In genomic region chr9:57969736-57970495, GRCm38 (mm10) we compare ENCODE assay signal across 13 mouse cellular contexts. TPM values are rescaled to one million over a fixed set of nuclear protein-coding genes. Genes with fewer than 3 reads are reported as not detected.
DNase-seq lines count a peak whose midpoint lies in the region; ATAC-seq and TF ChIP-seq lines count a peak whose summit lies in the region.
"Had no signal": no experiment of that assay in that cellular context is flagged by ENCODE, and none has a peak within 500 bp of the region (broad histone marks: within the 10 kb centered on the region; RNA-seq: fewer than 3 reads in every experiment).

No protein-coding gene starts in this region.

- 77% methylated on average over 11 of the region's 11 CpGs for WGBS in hindbrain, embryonic 10.5 days
- 77% methylated on average over 11 of the region's 11 CpGs for WGBS in hindbrain, embryonic 14.5 days
- WGBS in midbrain, postnatal 0 days = 82% methylated on average over 11 of the region's 11 CpGs
- WGBS in midbrain, embryonic 14.5 days = 76% methylated on average over 11 of the region's 11 CpGs

- no peak for ATAC-seq in hindbrain, embryonic 14.5 days (ENCODE audit: low FRiP score)
- no peak for ATAC-seq in midbrain, postnatal 0 days (ENCODE audit: low FRiP score)
- ATAC-seq in midbrain, embryonic 14.5 days (ENCODE audit: low FRiP score, low TSS enrichment) = no peak
- no peak for ATAC-seq in erythroid progenitor cell, adult 5-6 weeks (replicated peaks; ENCODE audit: low FRiP score, poor library complexity, severe bottlenecking)

- H3K4me3 ChIP-seq in hindbrain, embryonic 10.5 days = no peak overlapping the region
- no peak overlapping the region for H3K4me3 ChIP-seq in hindbrain, embryonic 14.5 days (replicated peaks; ENCODE audit: low read length)
- no peak overlapping the region for H3K4me3 ChIP-seq in midbrain, postnatal 0 days (ENCODE audit: low read depth, low read length)
- no peak overlapping the region for H3K4me3 ChIP-seq in midbrain, embryonic 14.5 days (replicated peaks; ENCODE audit: low read depth, low read length)
- H3K4me3 ChIP-seq: erythroblast, embryonic 14.5 days; heart, embryonic 13.5 days had no signal

- H3K27ac ChIP-seq in hindbrain, embryonic 10.5 days = peak overlapping the region; percentile 50; the same call in 1 of the 2 replicates
- H3K27ac ChIP-seq in hindbrain, embryonic 14.5 days = no peak overlapping the region
- no peak overlapping the region for H3K27ac ChIP-seq in midbrain, postnatal 0 days (ENCODE audit: low read depth, low read length)
- no peak overlapping the region for H3K27ac ChIP-seq in midbrain, embryonic 14.5 days (replicated peaks; ENCODE audit: low read depth, low read length)
- H3K27ac ChIP-seq: heart, embryonic 13.5 days had no signal

- H3K9ac ChIP-seq in hindbrain, embryonic 14.5 days = no peak overlapping the region
- H3K9ac ChIP-seq in midbrain, postnatal 0 days (replicated peaks; ENCODE audit: low read length, poor library complexity, severe bottlenecking) = no peak overlapping the region
- H3K9ac ChIP-seq in midbrain, embryonic 14.5 days (replicated peaks; ENCODE audit: low read length) = no peak overlapping the region
- H3K9ac ChIP-seq: heart, embryonic 13.5 days had no signal

- no peak for TF ChIP-seq CTCF in midbrain, postnatal 0 days (IDR thresholded peaks at IDR 0.05)

- no peaks in the 10 kb centered on the region for H3K36me3 ChIP-seq in hindbrain, embryonic 10.5 days
- no peaks in the 10 kb centered on the region for H3K36me3 ChIP-seq in hindbrain, embryonic 14.5 days (replicated peaks; ENCODE audit: control insufficient read depth, insufficient read depth)
- H3K36me3 ChIP-seq in midbrain, postnatal 0 days (ENCODE audit: insufficient read depth, low read length) = no peaks in the 10 kb centered on the region
- H3K36me3 ChIP-seq in midbrain, embryonic 14.5 days (ENCODE audit: control insufficient read depth, insufficient read depth, low read length) = no peaks in the 10 kb centered on the region
- H3K36me3 ChIP-seq: heart, embryonic 13.5 days had no signal

- DNase-seq in hindbrain, embryonic 10.5 days (ENCODE audit: low spot score) = no peak
- DNase-seq in hindbrain, embryonic 14.5 days (ENCODE audit: low spot score) = no peak
- DNase-seq in midbrain, postnatal 0 days (ENCODE audit: low spot score) = peak; percentile 26
- DNase-seq in midbrain, embryonic 14.5 days = no peak
- peak; percentile 40 to 54 for DNase-seq in heart, postnatal 36 days
- DNase-seq in thymus, postnatal 10 days (ENCODE audit: low spot score in 2 of 2) = peak; percentile 49 to 54
- DNase-seq in urinary bladder, postnatal 25 days (ENCODE audit: low spot score) = no peak
- DNase-seq: cerebellum, adult 8-10 months; right cerebral cortex, adult 18-20 months had no signal

- peaks cover 40% of the 10 kb centered on the region for H3K4me1 ChIP-seq in hindbrain, embryonic 10.5 days (replicated peaks)
- no peaks in the 10 kb centered on the region for H3K4me1 ChIP-seq in hindbrain, embryonic 14.5 days (replicated peaks; ENCODE audit: control insufficient read depth, insufficient read depth, low read length)
- no peaks in the 10 kb centered on the region for H3K4me1 ChIP-seq in midbrain, postnatal 0 days (ENCODE audit: insufficient read depth, low read length)
- no peaks in the 10 kb centered on the region for H3K4me1 ChIP-seq in midbrain, embryonic 14.5 days (ENCODE audit: control insufficient read depth, insufficient read depth, low read length)

- intact Hi-C loops in heart, postnatal 36 days (cut with DNase I) = loop anchor here (1.0 kb wide), 1 partner anchor 30 kb away; the partner anchor contains the start of gene Sema7a

- no peaks in the 10 kb centered on the region for H3K9me3 ChIP-seq in hindbrain, embryonic 10.5 days
- no peaks in the 10 kb centered on the region for H3K9me3 ChIP-seq in hindbrain, embryonic 14.5 days (ENCODE audit: control insufficient read depth, low read length)
- H3K9me3 ChIP-seq in midbrain, postnatal 0 days (ENCODE audit: low read length) = no peaks in the 10 kb centered on the region
- no peaks in the 10 kb centered on the region for H3K9me3 ChIP-seq in midbrain, embryonic 14.5 days (ENCODE audit: control insufficient read depth, low read length)
- H3K9me3 ChIP-seq: heart, embryonic 13.5 days had no signal

- no peaks in the 10 kb centered on the region for H3K27me3 ChIP-seq in hindbrain, embryonic 10.5 days (ENCODE audit: insufficient read depth, poor library complexity, severe bottlenecking)
- H3K27me3 ChIP-seq in hindbrain, embryonic 14.5 days (ENCODE audit: control insufficient read depth, insufficient read depth, low read length) = no peaks in the 10 kb centered on the region
- H3K27me3 ChIP-seq in midbrain, postnatal 0 days (ENCODE audit: insufficient read depth, low read length) = no peaks in the 10 kb centered on the region
- no peaks in the 10 kb centered on the region for H3K27me3 ChIP-seq in midbrain, embryonic 14.5 days (ENCODE audit: control insufficient read depth, insufficient read depth, low read length)
- H3K27me3 ChIP-seq: heart, embryonic 13.5 days had no signal

- H3K4me2 ChIP-seq in hindbrain, embryonic 14.5 days (replicated peaks) = no peak overlapping the region
- H3K4me2 ChIP-seq in midbrain, postnatal 0 days (ENCODE audit: low read depth, low read length, poor library complexity, severe bottlenecking) = no peak overlapping the region
- no peak overlapping the region for H3K4me2 ChIP-seq in midbrain, embryonic 14.5 days (ENCODE audit: low read length)
- H3K4me2 ChIP-seq: heart, embryonic 13.5 days had no signal

RNA-seq across cellular contexts. Expression of gene Sema7a, which starts 30.0 kb away (rescaled TPM):
- 0.71 and 1.6 TPM in 2 replicates for polyA plus RNA-seq in hindbrain, embryonic 10.5 days (2016; fragmentation: Nextera tagmentation; extraction: Ambion mirVana)
- 6.3 and 7.3 TPM in 2 replicates for polyA plus RNA-seq in hindbrain, embryonic 14.5 days (2014; fragmentation: Nextera tagmentation; extraction: Ambion mirVana)
- 42.3 and 49.5 TPM in 2 replicates for total RNA-seq in midbrain, postnatal 0 days (2014; rRNA removed)
- 3.2 and 3.6 TPM in 2 replicates for polyA plus RNA-seq in midbrain, postnatal 0 days (2015; fragmentation: Nextera tagmentation; extraction: Ambion mirVana)
- 3.2 and 3.7 TPM in 2 replicates for polyA plus RNA-seq in midbrain, embryonic 14.5 days (2014; fragmentation: Nextera tagmentation; extraction: Ambion mirVana)
- total RNA-seq in heart, postnatal 36 days (2021) = 10 to 100 TPM; 20.0 to 20.8 TPM
- 0.42 TPM in 1 of 2 replicates, not detected in the other for total RNA-seq in erythroid progenitor cell, adult 5-6 weeks (2015; ENCODE audit: low replicate concordance)
- 0.64 TPM in 1 of 2 replicates, not detected in the other for total RNA-seq in erythroid progenitor cell, adult 5-6 weeks (2017; ENCODE audit: low replicate concordance)

RNA-seq across cellular contexts. Expression of gene Cyp11a1, which starts 36.3 kb away (rescaled TPM):
- not detected in 2 replicates for polyA plus RNA-seq in hindbrain, embryonic 10.5 days (2016; fragmentation: Nextera tagmentation; extraction: Ambion mirVana)
- polyA plus RNA-seq in hindbrain, embryonic 14.5 days (2014; fragmentation: Nextera tagmentation; extraction: Ambion mirVana) = 0.39 and 1.5 TPM in 2 replicates
- total RNA-seq in midbrain, postnatal 0 days (2014; rRNA removed) = 0.22 and 1.3 TPM in 2 replicates
- 1.3 and 1.5 TPM in 2 replicates for polyA plus RNA-seq in midbrain, postnatal 0 days (2015; fragmentation: Nextera tagmentation; extraction: Ambion mirVana)
- 0.36 and 0.51 TPM in 2 replicates for polyA plus RNA-seq in midbrain, embryonic 14.5 days (2014; fragmentation: Nextera tagmentation; extraction: Ambion mirVana)
- total RNA-seq in heart, postnatal 36 days (2021) = under 1 TPM; 0.16 to 0.22 TPM
- total RNA-seq in erythroid progenitor cell, adult 5-6 weeks (2015; ENCODE audit: low replicate concordance) = 5.0 TPM in 1 of 2 replicates, not detected in the other
- 1.3 TPM in 1 of 2 replicates, not detected in the other for total RNA-seq in erythroid progenitor cell, adult 5-6 weeks (2017; ENCODE audit: low replicate concordance)
- total RNA-seq: liver, adult 2 months had no signal
- polyA plus RNA-seq: liver, adult 2 months had no signal

RNA-seq across cellular contexts. Expression of gene Ubl7, which starts 59.1 kb away (rescaled TPM):
- polyA plus RNA-seq in hindbrain, embryonic 10.5 days (2016; fragmentation: Nextera tagmentation; extraction: Ambion mirVana) = 118 and 143 TPM in 2 replicates
- polyA plus RNA-seq in hindbrain, embryonic 14.5 days (2014; fragmentation: Nextera tagmentation; extraction: Ambion mirVana) = 151 and 160 TPM in 2 replicates
- 103 and 132 TPM in 2 replicates for total RNA-seq in midbrain, postnatal 0 days (2014; rRNA removed)
- polyA plus RNA-seq in midbrain, postnatal 0 days (2015; fragmentation: Nextera tagmentation; extraction: Ambion mirVana) = 161 and 169 TPM in 2 replicates
- polyA plus RNA-seq in midbrain, embryonic 14.5 days (2014; fragmentation: Nextera tagmentation; extraction: Ambion mirVana) = 165 and 172 TPM in 2 replicates
- total RNA-seq in heart, postnatal 36 days (2021) = 10 to 100 TPM; 78.9 to 82.4 TPM
- 16.2 and 33.1 TPM in 2 replicates for total RNA-seq in erythroid progenitor cell, adult 5-6 weeks (2015; ENCODE audit: low replicate concordance)
- 13.8 and 15.0 TPM in 2 replicates for total RNA-seq in erythroid progenitor cell, adult 5-6 weeks (2017; ENCODE audit: low replicate concordance)

Comparison
In these comparisons a context has a peak if more than half of its experiments do, and no peak if none do; other contexts are left out.
1. DNase-seq: peak in midbrain, postnatal 0 days (single experiment), heart, postnatal 36 days (2 of 2) and thymus, postnatal 10 days (2 of 2); none in hindbrain, embryonic 10.5 days (single experiment), hindbrain, embryonic 14.5 days (single experiment), midbrain, embryonic 14.5 days (single experiment) and urinary bladder, postnatal 25 days (single experiment).